Mouse (Mus musculus): ENCODE measurements around the gene Gas7. TPM values are rescaled to one million over a fixed set of nuclear protein-coding genes. Genes with fewer than 3 reads are reported as not detected.

The Gas7 gene
- total RNA-seq, 1 experiment = 2.4 TPM

- Histone ChIP-seq H3K4me3 (ENCODE audit: insufficient read depth in 1 of 2, low read depth in 1 of 2, low read length in 2 of 2, poor library complexity in 1 of 2, severe bottlenecking in 1 of 2) (no peak overlapping the region), H3K9ac (ENCODE audit: insufficient read depth, low read depth, low read length, poor library complexity, severe bottlenecking) (no peak overlapping the region), H3K4me1 (ENCODE audit: control insufficient read depth in 2 of 2, insufficient read depth in 2 of 2, low read length in 2 of 2, poor library complexity in 1 of 2) (no peaks in the 10 kb centered on the region), H3K36me3 (ENCODE audit: control insufficient read depth, insufficient read depth, low read length, poor library complexity, severe bottlenecking) (no peaks in the 10 kb centered on the region), H3K9me3 (ENCODE audit: control insufficient read depth, insufficient read depth, low read depth, low read length) (no peaks in the 10 kb centered on the region), H3K27ac (ENCODE audit: insufficient read depth, low read depth, low read length, poor library complexity, severe bottlenecking) (no peak overlapping the region)
- DNase-seq (ENCODE audit: low read depth, low spot score) = no peak
- in situ Hi-C loops (cut with MboI; ENCODE audit: low sequenced_read_pairs in 2 of 2, unreplicated experiment in 2 of 2) = no loop called here
- peak; percentile 93 for TF ChIP-seq MAFK (IDR thresholded peaks at IDR 0.05; ENCODE audit: insufficient read depth, low read depth, low read length)
- TF ChIP-seq ZNF384 (IDR thresholded peaks at IDR 0.05; ENCODE audit: low read depth, low read length) = no peak
Observed at GRCm38 (mm10) chr11:67509219-67509876, 54.1 kb downstream of the Gas7 start.

GRCm38 (mm10) chr11:67510831-67511230 lies 55.6 kb downstream of the Gas7 start:
- no peaks in the 10 kb centered on the region for H3K9me3 ChIP-seq (ENCODE audit: control insufficient read depth, insufficient read depth, low read depth, low read length)
- TF ChIP-seq MAFK (IDR thresholded peaks at IDR 0.05; ENCODE audit: insufficient read depth, low read depth, low read length) (no peak), HCFC1 (IDR thresholded peaks at IDR 0.05; ENCODE audit: borderline replicate concordance, insufficient read depth, low read length) (no peak), ZNF384 (IDR thresholded peaks at IDR 0.05; ENCODE audit: low read depth, low read length) (no peak), ZC3H11A (IDR thresholded peaks at IDR 0.05; ENCODE audit: borderline replicate concordance, low read depth, low read length) (no peak), CHD2 (IDR thresholded peaks at IDR 0.05; ENCODE audit: low read depth, low read length) (no peak)

GRCm38 (mm10) chr11:67513001-67513400 lies 57.8 kb downstream of the Gas7 start:
- H3K9me3 ChIP-seq (ENCODE audit: control insufficient read depth, insufficient read depth, low read depth, low read length) = no peaks in the 10 kb centered on the region
- no peaks in the 10 kb centered on the region for H3K36me3 ChIP-seq (ENCODE audit: control insufficient read depth, insufficient read depth, low read length, poor library complexity, severe bottlenecking)
- TF ChIP-seq ZC3H11A (IDR thresholded peaks at IDR 0.05; ENCODE audit: borderline replicate concordance, low read depth, low read length) = no peak
- no peak for TF ChIP-seq ZNF384 (IDR thresholded peaks at IDR 0.05; ENCODE audit: low read depth, low read length)
- no peak for TF ChIP-seq HCFC1 (IDR thresholded peaks at IDR 0.05; ENCODE audit: borderline replicate concordance, insufficient read depth, low read length)
- no peak for TF ChIP-seq CHD2 (IDR thresholded peaks at IDR 0.05; ENCODE audit: low read depth, low read length)
- no peak for TF ChIP-seq MAFK (IDR thresholded peaks at IDR 0.05; ENCODE audit: insufficient read depth, low read depth, low read length)
- no peak for DNase-seq (ENCODE audit: low read depth, low spot score)
- no peak overlapping the region for H3K27ac ChIP-seq (ENCODE audit: insufficient read depth, low read depth, low read length, poor library complexity, severe bottlenecking)
- no peaks in the 10 kb centered on the region for H3K4me1 ChIP-seq (ENCODE audit: control insufficient read depth in 2 of 2, insufficient read depth in 2 of 2, low read length in 2 of 2, poor library complexity in 1 of 2)
- H3K4me3 ChIP-seq (ENCODE audit: insufficient read depth in 1 of 2, low read depth in 1 of 2, low read length in 2 of 2, poor library complexity in 1 of 2, severe bottlenecking in 1 of 2) = no peak overlapping the region
- in situ Hi-C loops (cut with MboI; ENCODE audit: low sequenced_read_pairs in 2 of 2, unreplicated experiment in 2 of 2) = no loop called here
- H3K9ac ChIP-seq (ENCODE audit: insufficient read depth, low read depth, low read length, poor library complexity, severe bottlenecking) = no peak overlapping the region

More at GRCm38 (mm10) chr11:67510831-67511230, 55.6 kb downstream of the Gas7 start:
- no peaks in the 10 kb centered on the region for H3K36me3 ChIP-seq (ENCODE audit: control insufficient read depth, insufficient read depth, low read length, poor library complexity, severe bottlenecking)
- no peaks in the 10 kb centered on the region for H3K4me1 ChIP-seq (ENCODE audit: control insufficient read depth in 2 of 2, insufficient read depth in 2 of 2, low read length in 2 of 2, poor library complexity in 1 of 2)
- H3K27ac ChIP-seq (ENCODE audit: insufficient read depth, low read depth, low read length, poor library complexity, severe bottlenecking) = no peak overlapping the region
- DNase-seq (ENCODE audit: low read depth, low spot score) = no peak
- in situ Hi-C loops (cut with MboI; ENCODE audit: low sequenced_read_pairs in 2 of 2, unreplicated experiment in 2 of 2) = no loop called here
- H3K4me3 ChIP-seq (ENCODE audit: insufficient read depth in 1 of 2, low read depth in 1 of 2, low read length in 2 of 2, poor library complexity in 1 of 2, severe bottlenecking in 1 of 2) = no peak overlapping the region
- H3K9ac ChIP-seq (ENCODE audit: insufficient read depth, low read depth, low read length, poor library complexity, severe bottlenecking) = no peak overlapping the region

GRCm38 (mm10) chr11:67514401-67514800 lies 59.2 kb downstream of the Gas7 start:
- Histone ChIP-seq H3K4me3 (ENCODE audit: insufficient read depth in 1 of 2, low read depth in 1 of 2, low read length in 2 of 2, poor library complexity in 1 of 2, severe bottlenecking in 1 of 2) (no peak overlapping the region), H3K4me1 (ENCODE audit: control insufficient read depth in 2 of 2, insufficient read depth in 2 of 2, low read length in 2 of 2, poor library complexity in 1 of 2) (no peaks in the 10 kb centered on the region), H3K27ac (ENCODE audit: insufficient read depth, low read depth, low read length, poor library complexity, severe bottlenecking) (no peak overlapping the region)

More at GRCm38 (mm10) chr11:67514401-67514800, 59.2 kb downstream of the Gas7 start:
- in situ Hi-C loops (cut with MboI; ENCODE audit: low sequenced_read_pairs in 2 of 2, unreplicated experiment in 2 of 2) = no loop called here
- no peaks in the 10 kb centered on the region for H3K9me3 ChIP-seq (ENCODE audit: control insufficient read depth, insufficient read depth, low read depth, low read length)
- TF ChIP-seq ZC3H11A (IDR thresholded peaks at IDR 0.05; ENCODE audit: borderline replicate concordance, low read depth, low read length) = no peak
- TF ChIP-seq MAFK (IDR thresholded peaks at IDR 0.05; ENCODE audit: insufficient read depth, low read depth, low read length) = no peak
- TF ChIP-seq ZNF384 (IDR thresholded peaks at IDR 0.05; ENCODE audit: low read depth, low read length) = no peak
- TF ChIP-seq CHD2 (IDR thresholded peaks at IDR 0.05; ENCODE audit: low read depth, low read length) = no peak
- no peak for TF ChIP-seq HCFC1 (IDR thresholded peaks at IDR 0.05; ENCODE audit: borderline replicate concordance, insufficient read depth, low read length)
- no peak overlapping the region for H3K9ac ChIP-seq (ENCODE audit: insufficient read depth, low read depth, low read length, poor library complexity, severe bottlenecking)
- H3K36me3 ChIP-seq (ENCODE audit: control insufficient read depth, insufficient read depth, low read length, poor library complexity, severe bottlenecking) = no peaks in the 10 kb centered on the region
- peak; percentile 25 for DNase-seq (ENCODE audit: low read depth, low spot score)

Data from ES-E14 (cell line).